Mouse (Mus musculus) granulocyte monocyte progenitor cell, adult 5-6 weeks (primary cell): ENCODE measurements around the gene Nagpa. TPM values are rescaled to one million over a fixed set of nuclear protein-coding genes. Genes with fewer than 3 reads are reported as not detected.

ENCODE experiments used
- ATAC-seq: replicated peaks from 2 replicates; pipeline ENCODE4 v1.8.0; 2016; ENCODE audit warnings: mild to moderate bottlenecking, moderate TSS enrichment, inconsistent platforms; ENCODE audit not compliant: poor library complexity, severe bottlenecking
- total RNA-seq, 2 experiments: library from RNA; stranded (forward) in 1 of 2; stranded (reverse) in 1 of 2; fragments of 200-712, 200-1000 nt in 1 of 2; fragments of >200 nt in 1 of 2; fragmentation: Nextera tagmentation in 1 of 2; gene quantifications; 2 replicates each; pipeline ENCODE4 v1.2.3; 2014 to 2017

Gene Nagpa
- total RNA-seq, 2 experiments from 2014 or later = 42.0 to 64.8 TPM

GRCm38 (mm10) chr16:5203200-5203599 is 612 bp downstream of the Nagpa start:
- ATAC-seq = peak; percentile 28

GRCm38 (mm10) chr16:5202681-5203080 is 1.1 kb downstream of the Nagpa start:
- peak; percentile 60 for ATAC-seq

GRCm38 (mm10) chr16:5195080-5195479 is 8.7 kb downstream of the Nagpa start:
- ATAC-seq = peak; percentile 83

- ATAC-seq = 0 out of 2 replicates have a peak, but pooled peaks have one; percentile 20
Observed at GRCm38 (mm10) chr16:5186234-5186633, 17.6 kb downstream of the Nagpa start.

GRCm38 (mm10) chr16:5185691-5186090 is 18.1 kb downstream of the Nagpa start:
- ATAC-seq = no peak

- no peak for ATAC-seq
Observed at GRCm38 (mm10) chr16:5184956-5185355, 18.9 kb downstream of the Nagpa start.

- ATAC-seq = no peak
Observed at GRCm38 (mm10) chr16:5184101-5184500, 19.7 kb downstream of the Nagpa start.

- no peak for ATAC-seq
Observed at GRCm38 (mm10) chr16:5183310-5183975, 20.4 kb downstream of the Nagpa start.

- no peak for ATAC-seq
Observed at GRCm38 (mm10) chr16:5172636-5173035, 31.2 kb downstream of the Nagpa start.

- no peak for ATAC-seq
Observed at GRCm38 (mm10) chr16:5168829-5169228, 35.0 kb downstream of the Nagpa start.

GRCm38 (mm10) chr16:5168038-5168437 is 35.8 kb downstream of the Nagpa start:
- no peak for ATAC-seq

GRCm38 (mm10) chr16:5164327-5164726 is 39.5 kb downstream of the Nagpa start:
- ATAC-seq = peak; percentile 39; the same call in 1 of the 2 replicates

- no peak for ATAC-seq
Observed at GRCm38 (mm10) chr16:5159248-5159647, 44.6 kb downstream of the Nagpa start.

GRCm38 (mm10) chr16:5157113-5157512 is 46.7 kb downstream of the Nagpa start:
- no peak for ATAC-seq

GRCm38 (mm10) chr16:5156495-5156894 is 47.3 kb downstream of the Nagpa start:
- ATAC-seq = no peak

GRCm38 (mm10) chr16:5155014-5155413 is 48.8 kb downstream of the Nagpa start:
- ATAC-seq = no peak

- ATAC-seq = no peak
Observed at GRCm38 (mm10) chr16:5153299-5154026, 50.3 kb downstream of the Nagpa start.

- no peak for ATAC-seq
Observed at GRCm38 (mm10) chr16:5150544-5150943, 53.3 kb downstream of the Nagpa start.

GRCm38 (mm10) chr16:5147037-5147385 is 56.8 kb downstream of the Nagpa start, which contains the start of gene Sec14l5:
TSS of gene Sec14l5 (plus strand) at chr16:5147109.
- ATAC-seq = no peak

- peak; percentile 94 for ATAC-seq
Observed at GRCm38 (mm10) chr16:5146367-5147036, 57.3 kb downstream of the Nagpa start.

GRCm38 (mm10) chr16:5145570-5145969 is 58.2 kb downstream of the Nagpa start:
- ATAC-seq = peak; percentile 67
